Mouse (Mus musculus) kidney, adult 2 months (tissue): ENCODE measurements around the gene Metrn.

Experiments
- CTCF ChIP-seq: fragments of 200-500 bp; conservative IDR thresholded peaks from 2 replicates; pipeline ENCODE4 v1.5.1; 2011; ENCODE audit warnings: low read depth, mild to moderate bottlenecking, control low read depth, low read length, moderate library complexity, mixed read lengths; ENCODE audit not compliant: insufficient read depth, insufficient read length
- POLR2A ChIP-seq: fragments of 200-500 bp; IDR thresholded peaks from one replicate; pipeline ENCODE4 v1.6.1; 2011; ENCODE audit warnings: low read depth, low read length, control low read depth

DNA sequence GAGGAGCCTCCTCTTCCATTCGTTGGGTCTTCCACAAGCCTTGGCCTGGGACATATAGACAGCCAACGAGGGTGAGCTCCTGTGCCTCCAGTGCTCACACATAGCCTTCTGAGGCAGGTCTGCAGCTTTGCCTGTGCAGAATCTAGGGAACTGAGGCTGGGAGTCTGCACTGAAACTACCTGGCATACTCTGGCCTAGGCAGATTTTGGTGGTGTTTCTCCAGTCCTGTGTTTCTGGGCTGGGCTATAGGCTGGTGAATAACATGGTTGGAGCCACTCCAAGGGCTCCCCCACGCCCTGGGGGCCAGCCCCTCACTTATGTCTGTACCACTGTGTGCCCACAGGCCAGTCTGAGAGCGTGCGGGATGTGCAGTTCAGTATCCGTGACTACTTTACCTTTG is 28.4 kb upstream of the Metrn start:
- no peak for TF ChIP-seq CTCF
- no peak for TF ChIP-seq POLR2A
